Mouse (Mus musculus) lung, embryonic 14.5 days (tissue): ENCODE results near the gene Nol4l. TPM values are rescaled to one million over a fixed set of nuclear protein-coding genes. Genes with fewer than 3 reads are reported as not detected.
"Not testable (repeated sequence)": the region's sequence is repeated elsewhere in the genome, so short reads cannot be mapped to it uniquely, and the experiment has no call there.

Experiments
- ATAC-seq: fragments of 200-750 bp; cut with Nextera tagmentation; 2 replicates; pipeline ENCODE4 v1.8.0; 2017; ENCODE audit warnings: mild to moderate bottlenecking, moderate TSS enrichment, moderate library complexity; ENCODE audit not compliant: insufficient read depth
- DNase-seq: peaks from one replicate; pipeline ENCODE4 v3.0.0-alpha.2; 2015
- H3K27ac ChIP-seq: fragments of 300-500 bp; sonication (generic); 2 replicates; pipeline ENCODE4 v1.5.1; 2014; ENCODE audit warnings: low read depth, mild to moderate bottlenecking, moderate library complexity
- H3K27me3 ChIP-seq: fragments of 300-500 bp; sonication (generic); 2 replicates; pipeline ENCODE4 v1.6.1; 2014; ENCODE audit warnings: low read length, control low read depth; ENCODE audit not compliant: insufficient read depth
- H3K36me3 ChIP-seq: fragments of 300-500 bp; sonication (generic); 2 replicates; pipeline ENCODE4 v1.6.1; 2014; ENCODE audit warnings: control low read depth; ENCODE audit not compliant: insufficient read depth
- H3K4me1 ChIP-seq: fragments of 300-500 bp; sonication (generic); 2 replicates; pipeline ENCODE4 v1.6.1; 2014; ENCODE audit warnings: antibody characterized with exemption, control low read depth; ENCODE audit not compliant: insufficient read depth
- H3K4me2 ChIP-seq: fragments of 300-500 bp; sonication (generic); 2 replicates; pipeline ENCODE4 v1.6.1; 2014; ENCODE audit warnings: mild to moderate bottlenecking
- H3K4me3 ChIP-seq: fragments of 300-500 bp; sonication (generic); 2 replicates; pipeline ENCODE4 v1.5.1; 2014; ENCODE audit warnings: low read depth, low read length
- H3K9ac ChIP-seq: fragments of 300-500 bp; sonication (generic); 2 replicates; pipeline ENCODE4 v1.6.1; 2014
- H3K9me3 ChIP-seq: fragments of 300-500 bp; sonication (generic); 2 replicates; pipeline ENCODE4 v1.6.1; 2016; ENCODE audit warnings: low read depth, low read length, control low read depth
- CTCF ChIP-seq: IDR thresholded peaks from 2 replicates; pipeline ENCODE4 v1.5.1; 2016; ENCODE audit warnings: antibody characterized with exemption, low read depth
- WGBS: fragments of 180-500 bp; shearing (Covaris S2); extraction: QIAGEN DNeasy Blood & Tissue Kit; methylation state at CpG from one replicate; pipeline ENCODE4 v1.1.7; 2014; 5-methylcytosine and 5-hydroxymethylcytosine counted together
- polyA plus RNA-seq: library from polyadenylated mRNA; unstranded; fragments of >200 nt; fragmentation: Nextera tagmentation; extraction: Ambion mirVana; gene quantifications from 2 replicates; pipeline ENCODE4 v1.2.1, GENCODE M21; 2014

The Nol4l gene
- polyA plus RNA-seq, 1 experiment from 2014 or later: 13.9 TPM

DNA sequence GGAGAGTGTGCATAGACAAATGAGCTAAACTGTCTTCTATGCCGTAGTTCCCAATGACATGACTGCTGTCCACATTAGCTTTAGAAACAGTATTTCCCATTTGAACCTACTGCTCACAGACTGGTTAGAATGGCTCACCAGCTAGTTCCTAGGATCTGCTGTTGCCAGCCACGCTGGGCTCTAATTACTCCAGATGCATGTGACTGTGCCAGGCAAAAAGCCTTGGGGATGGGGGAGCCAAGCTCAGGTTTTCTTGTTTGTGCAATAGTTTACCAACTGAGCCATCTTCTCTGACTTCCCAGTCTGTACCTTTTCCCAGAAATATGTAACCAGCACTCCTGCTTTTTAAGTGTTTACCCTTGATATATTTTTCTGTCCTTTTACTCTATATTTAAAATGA, 154.4 kb downstream of the Nol4l start:
- Histone ChIP-seq H3K4me2 (no peak overlapping the region), H3K27me3 (no peaks in the 10 kb centered on the region), H3K4me1 (no peaks in the 10 kb centered on the region), H3K9me3 (no peaks in the 10 kb centered on the region), H3K27ac (no peak overlapping the region), H3K4me3 (no peak overlapping the region), H3K36me3 (peaks cover 38% of the 10 kb centered on the region), H3K9ac (no peak overlapping the region)
- DNase-seq: no peak
- no peak for ATAC-seq
- no peak for TF ChIP-seq CTCF
- WGBS: 66% methylated on average over 2 of the region's 2 CpGs

DNA sequence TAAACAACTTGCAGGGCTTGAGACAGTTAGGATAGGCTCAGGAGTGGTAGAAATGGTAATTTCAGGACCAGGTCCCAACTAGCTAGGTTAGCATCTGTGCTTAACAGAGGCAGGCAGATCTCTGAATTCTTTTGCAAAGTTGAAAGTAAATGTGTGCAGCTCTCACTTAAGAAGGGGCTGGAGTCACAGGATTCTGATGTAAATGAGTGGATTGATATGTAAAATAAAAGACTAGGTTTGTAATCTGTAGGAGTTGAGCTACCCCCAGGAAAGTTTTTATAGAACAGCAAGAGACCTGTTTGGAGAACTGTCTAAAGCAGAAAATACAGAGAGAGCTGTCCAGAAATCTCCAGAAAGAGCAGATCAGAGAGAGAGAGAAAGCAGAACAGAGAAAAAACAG, 158.9 kb downstream of the Nol4l start:
- TF ChIP-seq CTCF: no peak
- H3K4me3 ChIP-seq: no peak overlapping the region
- H3K4me2 ChIP-seq: no peak overlapping the region
- H3K4me1 ChIP-seq: no peaks in the 10 kb centered on the region
- H3K27me3 ChIP-seq: no peaks in the 10 kb centered on the region
- H3K27ac ChIP-seq: no peak overlapping the region
- no peaks in the 10 kb centered on the region for H3K9me3 ChIP-seq
- DNase-seq: no peak
- ATAC-seq: no peak
- no peak overlapping the region for H3K9ac ChIP-seq
- H3K36me3 ChIP-seq: peaks cover 50% of the 10 kb centered on the region

DNA sequence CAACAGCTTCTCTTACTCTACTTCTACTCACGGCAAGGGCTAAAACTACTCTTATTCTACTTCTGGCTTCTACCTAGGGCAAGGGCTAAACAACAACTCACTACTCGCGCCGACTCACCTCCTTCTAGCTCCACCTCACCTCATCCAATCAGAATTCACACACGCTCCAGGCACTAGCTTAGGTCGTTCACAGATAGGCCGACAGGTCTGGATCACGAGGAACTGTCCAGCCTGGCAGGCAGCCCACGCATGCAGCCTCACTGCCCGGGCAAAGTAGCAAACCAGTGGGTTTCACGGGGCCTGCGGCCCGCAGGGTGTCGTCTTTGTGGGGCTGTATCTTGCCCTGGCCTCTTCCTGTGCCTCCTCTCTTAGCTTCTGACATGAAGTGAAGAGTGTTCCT, 165.2 kb downstream of the Nol4l start:
- not testable (repeated sequence) for H3K4me1 ChIP-seq, H3K4me2 ChIP-seq, H3K4me3 ChIP-seq, H3K27me3 ChIP-seq, ATAC-seq, H3K9ac ChIP-seq, H3K27ac ChIP-seq, DNase-seq, H3K9me3 ChIP-seq
- H3K36me3 ChIP-seq: peaks cover 85% of the 10 kb centered on the region
- WGBS: 89% methylated on average over 14 of the region's 14 CpGs

DNA sequence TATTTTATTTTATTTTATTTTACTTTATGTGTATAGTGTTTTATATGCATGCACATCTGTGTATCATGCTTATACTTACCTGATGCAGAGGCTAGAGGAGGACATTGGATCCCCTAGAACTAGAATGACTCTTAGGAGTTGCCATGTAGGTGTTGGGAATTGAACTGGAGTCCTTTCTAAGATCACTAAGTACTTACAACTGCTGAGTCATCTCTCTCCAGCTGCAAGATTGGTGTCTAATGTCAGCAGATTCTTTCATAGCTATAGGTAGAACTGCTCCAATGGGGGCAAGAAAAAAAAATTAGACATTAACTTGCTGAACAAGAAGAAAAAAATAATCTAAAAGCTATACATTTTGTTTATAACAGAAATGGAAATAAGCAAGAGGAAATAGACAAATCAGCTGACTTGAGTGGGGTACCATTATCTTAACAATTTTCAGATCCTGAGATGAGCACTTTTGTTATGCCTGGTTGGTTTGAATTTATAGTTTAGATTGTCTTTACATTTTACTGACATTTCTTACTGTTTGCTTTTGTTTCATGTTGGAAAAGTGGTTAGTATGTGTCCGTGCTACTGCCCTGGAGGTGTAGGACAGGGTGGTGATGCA, 168.6 kb downstream of the Nol4l start:
- WGBS: 83% methylated on average over 1 of the region's 1 CpGs

More for the DNA sequence above, 168.6 kb downstream of the Nol4l start:
- H3K4me3 ChIP-seq: no peak overlapping the region
- no peaks in the 10 kb centered on the region for H3K4me1 ChIP-seq
- no peaks in the 10 kb centered on the region for H3K9me3 ChIP-seq
- no peak overlapping the region for H3K9ac ChIP-seq
- ATAC-seq (no peak), DNase-seq (no peak)
- peaks cover 87% of the 10 kb centered on the region for H3K36me3 ChIP-seq
- no peaks in the 10 kb centered on the region for H3K27me3 ChIP-seq
- no peak overlapping the region for H3K27ac ChIP-seq
- H3K4me2 ChIP-seq: no peak overlapping the region
- TF ChIP-seq CTCF: no peak

Other genes with a start within 250 kb of the Nol4l start
- 4.8 TPM in 2 replicates for gene Kif3b, start 238.6 kb downstream of the Nol4l start, polyA plus RNA-seq
- gene Asxl1, start 184.1 kb downstream of the Nol4l start, polyA plus RNA-seq: 23.7 and 26.0 TPM in 2 replicates
- not detected in 2 replicates for gene 4930404H24Rik, start 37.2 kb downstream of the Nol4l start, polyA plus RNA-seq
- 66.5 and 70.9 TPM in 2 replicates for gene Commd7, start 102.8 kb upstream of the Nol4l start, polyA plus RNA-seq
- gene Dnmt3b, start 119.5 kb upstream of the Nol4l start, polyA plus RNA-seq: 14.8 and 18.1 TPM in 2 replicates
- 0.11 and 0.12 TPM in 2 replicates for gene Dnmt3c, start 166.7 kb upstream of the Nol4l start, polyA plus RNA-seq
- 235 and 264 TPM in 2 replicates for gene Mapre1, start 211.3 kb upstream of the Nol4l start, polyA plus RNA-seq
- not detected in 2 replicates for gene Efcab8, start 250.0 kb upstream of the Nol4l start, polyA plus RNA-seq